Mouse (Mus musculus): ENCODE data around the gene Tctex1d2. TPM values are rescaled to one million over a fixed set of nuclear protein-coding genes. Genes with fewer than 3 reads are reported as not detected.
"Not testable (repeated sequence)": the region's sequence is repeated elsewhere in the genome, so short reads cannot be mapped to it uniquely, and the experiment has no call there.

Gene Tctex1d2
- polyA plus RNA-seq, 1 experiment, result 24.7 TPM

DNA sequence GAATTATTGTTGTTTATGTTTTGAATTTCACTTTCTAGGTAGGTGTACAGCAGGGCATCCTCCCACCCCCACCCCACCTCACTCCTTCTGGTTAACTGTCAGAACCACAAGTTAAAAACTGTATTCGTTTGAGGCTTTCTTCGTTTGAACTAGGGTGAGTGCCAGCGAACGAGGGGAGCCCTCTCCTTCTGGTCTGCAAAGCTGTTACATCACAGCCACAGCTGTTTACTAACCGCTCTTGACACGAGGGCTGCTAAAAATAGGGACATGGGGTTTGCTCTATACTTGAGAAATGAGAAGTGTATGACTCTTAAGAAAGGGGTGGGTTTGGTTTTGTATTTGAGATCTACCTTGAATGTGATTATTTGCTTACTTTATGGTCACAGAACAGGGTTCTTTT lies 14.6 kb downstream of the Tctex1d2 start:
- Histone ChIP-seq H3K4me3 (replicated peaks; ENCODE audit: insufficient read depth, low read depth, low read length) (no peak overlapping the region), H3K27ac (ENCODE audit: insufficient read depth, low read length) (no peak overlapping the region), H3K4me1 (ENCODE audit: control insufficient read depth, insufficient read depth, low read length) (no peaks in the 10 kb centered on the region; the same call in 1 of the 2 replicates), H3K27me3 (ENCODE audit: control insufficient read depth, insufficient read depth, low read length) (no peaks in the 10 kb centered on the region)
- DNase-seq, result no peak
- no peak for TF ChIP-seq CTCF (IDR thresholded peaks at IDR 0.05; ENCODE audit: borderline replicate concordance, insufficient read depth, low read depth, low read length)
- no peak for TF ChIP-seq POLR2A (IDR thresholded peaks at IDR 0.05; ENCODE audit: borderline replicate concordance, insufficient read depth, low read length)
- 16% methylated on average over 6 of the region's 6 CpGs for WGBS

DNA sequence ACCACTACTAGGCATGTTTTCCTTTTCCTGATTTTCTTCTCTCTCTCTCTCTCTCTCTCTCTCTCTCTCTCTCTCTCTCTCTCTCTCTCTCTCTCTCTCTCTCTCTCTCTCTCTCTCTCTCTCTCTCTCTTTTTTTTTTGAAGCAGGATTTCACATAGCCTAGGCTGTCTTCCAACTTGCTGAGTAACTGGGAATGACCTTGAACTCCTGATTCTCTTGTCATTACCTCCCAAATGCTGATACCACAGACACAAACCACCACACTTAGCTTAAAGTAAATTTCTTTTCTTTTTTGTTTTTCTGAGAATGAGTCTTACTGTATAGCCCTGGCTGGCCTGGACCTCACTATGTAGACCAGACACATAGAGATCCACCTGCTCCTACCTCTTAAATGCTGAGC lies 15.2 kb downstream of the Tctex1d2 start:
- Histone ChIP-seq H3K4me3 (replicated peaks; ENCODE audit: insufficient read depth, low read depth, low read length) (no peak overlapping the region), H3K27ac (ENCODE audit: insufficient read depth, low read length) (no peak overlapping the region), H3K4me1 (ENCODE audit: control insufficient read depth, insufficient read depth, low read length) (no peaks in the 10 kb centered on the region; the same call in 1 of the 2 replicates), H3K27me3 (ENCODE audit: control insufficient read depth, insufficient read depth, low read length) (no peaks in the 10 kb centered on the region)
- DNase-seq, result no peak
- TF ChIP-seq POLR2A (IDR thresholded peaks at IDR 0.05; ENCODE audit: borderline replicate concordance, insufficient read depth, low read length) (no peak), CTCF (IDR thresholded peaks at IDR 0.05; ENCODE audit: borderline replicate concordance, insufficient read depth, low read depth, low read length) (no peak)

DNA sequence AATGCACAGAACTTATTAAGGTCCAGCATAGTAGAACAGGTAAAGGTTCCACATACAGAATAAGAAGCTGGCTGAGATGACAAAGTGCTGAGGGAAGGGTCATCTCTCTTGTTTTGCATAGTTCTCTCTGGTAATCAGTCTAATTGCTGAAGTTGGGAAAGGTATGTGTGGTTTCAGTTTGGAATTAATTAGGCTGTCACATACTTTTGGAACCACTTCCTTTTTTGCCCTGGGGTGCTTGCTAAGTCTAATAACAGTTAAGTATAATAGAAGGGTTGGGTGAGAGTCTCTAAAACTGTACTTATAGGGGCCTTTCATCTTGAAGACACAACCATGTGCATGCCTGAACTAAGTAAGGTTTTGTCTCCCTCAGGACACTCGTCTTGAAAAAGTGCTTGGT lies 17.2 kb downstream of the Tctex1d2 start:
- no peak for DNase-seq
- Histone ChIP-seq H3K27me3 (ENCODE audit: control insufficient read depth, insufficient read depth, low read length) (no peaks in the 10 kb centered on the region), H3K4me1 (ENCODE audit: control insufficient read depth, insufficient read depth, low read length) (no peaks in the 10 kb centered on the region), H3K27ac (ENCODE audit: insufficient read depth, low read length) (no peak overlapping the region), H3K4me3 (replicated peaks; ENCODE audit: insufficient read depth, low read depth, low read length) (no peak overlapping the region)
- WGBS, result 74% methylated on average over 1 of the region's 1 CpGs
- TF ChIP-seq POLR2A (IDR thresholded peaks at IDR 0.05; ENCODE audit: borderline replicate concordance, insufficient read depth, low read length), result no peak
- no peak for TF ChIP-seq CTCF (IDR thresholded peaks at IDR 0.05; ENCODE audit: borderline replicate concordance, insufficient read depth, low read depth, low read length)

DNA sequence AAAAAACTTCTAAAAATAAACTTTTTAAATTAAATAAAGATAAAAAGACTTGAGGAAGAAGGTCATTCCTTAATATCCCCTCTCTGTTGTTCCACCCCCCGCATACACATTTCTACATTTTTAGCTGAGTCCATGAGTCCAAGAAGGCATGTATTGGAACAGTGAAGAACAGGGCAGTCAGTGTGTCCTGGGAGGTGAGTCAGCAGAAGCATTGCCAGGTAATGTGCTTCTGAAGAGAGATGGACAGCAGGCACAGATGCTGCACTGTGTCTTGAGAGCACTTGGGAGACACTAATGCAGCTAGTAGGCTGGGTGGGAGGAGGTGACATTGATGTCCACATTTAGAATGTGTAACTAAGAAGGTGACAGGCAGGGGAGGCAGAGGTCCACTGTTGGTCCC lies 17.8 kb downstream of the Tctex1d2 start:
- Histone ChIP-seq H3K27me3 (ENCODE audit: control insufficient read depth, insufficient read depth, low read length) (no peaks in the 10 kb centered on the region), H3K27ac (ENCODE audit: insufficient read depth, low read length) (no peak overlapping the region), H3K4me1 (ENCODE audit: control insufficient read depth, insufficient read depth, low read length) (no peaks in the 10 kb centered on the region), H3K4me3 (replicated peaks; ENCODE audit: insufficient read depth, low read depth, low read length) (no peak overlapping the region)
- DNase-seq, result no peak
- TF ChIP-seq POLR2A (IDR thresholded peaks at IDR 0.05; ENCODE audit: borderline replicate concordance, insufficient read depth, low read length), result no peak
- no peak for TF ChIP-seq CTCF (IDR thresholded peaks at IDR 0.05; ENCODE audit: borderline replicate concordance, insufficient read depth, low read depth, low read length)
- WGBS, result 93% methylated on average over 1 of the region's 1 CpGs

DNA sequence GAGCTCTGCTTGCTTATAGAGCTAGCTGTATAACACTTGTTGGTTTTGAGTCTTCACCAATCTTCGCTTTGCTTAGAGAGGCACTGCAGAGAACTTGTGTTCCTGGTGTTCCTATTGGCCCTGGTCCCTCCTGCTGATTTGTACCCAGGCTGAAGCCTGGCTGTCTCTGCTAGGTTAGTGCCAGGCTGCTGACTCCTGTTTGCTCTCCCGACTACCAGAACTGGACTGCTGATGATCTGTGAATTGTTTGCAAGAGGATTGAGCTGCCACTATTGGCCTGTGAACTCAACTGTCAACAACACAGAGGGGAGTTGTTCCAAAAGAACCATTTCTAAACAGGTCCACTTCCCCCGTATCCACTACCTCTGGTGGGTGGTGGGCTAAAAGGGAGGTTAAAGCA lies 21.9 kb downstream of the Tctex1d2 start:
- DNase-seq, result no peak
- WGBS, result 59% methylated on average over 3 of the region's 3 CpGs

DNA sequence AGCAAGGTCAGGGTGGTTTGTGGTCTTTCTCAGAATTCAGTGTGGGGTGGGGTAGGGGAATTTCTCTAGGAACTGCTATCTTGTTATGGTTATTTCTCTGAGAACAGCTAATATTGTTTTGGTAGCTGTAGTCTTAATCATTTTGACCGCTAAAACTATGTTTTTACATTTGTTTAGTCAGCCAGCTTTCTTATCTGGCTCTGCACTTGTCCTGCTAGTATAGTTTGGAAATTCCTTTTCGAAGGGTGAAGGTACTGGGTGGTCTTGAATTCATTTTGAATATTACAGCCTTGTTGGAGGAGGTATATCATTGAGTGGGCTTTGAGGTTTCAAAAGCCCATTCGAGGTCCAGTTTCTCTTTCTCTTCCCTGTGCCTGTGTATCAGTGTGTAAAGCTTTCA lies 25.1 kb downstream of the Tctex1d2 start:
- not testable (repeated sequence) for H3K4me3 ChIP-seq (replicated peaks; ENCODE audit: insufficient read depth, low read depth, low read length); H3K4me1 ChIP-seq (ENCODE audit: control insufficient read depth, insufficient read depth, low read length); H3K27me3 ChIP-seq (ENCODE audit: control insufficient read depth, insufficient read depth, low read length); DNase-seq; H3K27ac ChIP-seq (ENCODE audit: insufficient read depth, low read length)
- WGBS, result 96% methylated on average over 3 of the region's 3 CpGs

More for the DNA sequence above, 21.9 kb downstream of the Tctex1d2 start:
- Histone ChIP-seq H3K27me3 (ENCODE audit: control insufficient read depth, insufficient read depth, low read length) (no peaks in the 10 kb centered on the region), H3K4me1 (ENCODE audit: control insufficient read depth, insufficient read depth, low read length) (no peaks in the 10 kb centered on the region), H3K4me3 (replicated peaks; ENCODE audit: insufficient read depth, low read depth, low read length) (no peak overlapping the region), H3K27ac (ENCODE audit: insufficient read depth, low read length) (no peak overlapping the region)
- TF ChIP-seq CTCF (IDR thresholded peaks at IDR 0.05; ENCODE audit: borderline replicate concordance, insufficient read depth, low read depth, low read length), result no peak
- no peak for TF ChIP-seq POLR2A (IDR thresholded peaks at IDR 0.05; ENCODE audit: borderline replicate concordance, insufficient read depth, low read length)

DNA sequence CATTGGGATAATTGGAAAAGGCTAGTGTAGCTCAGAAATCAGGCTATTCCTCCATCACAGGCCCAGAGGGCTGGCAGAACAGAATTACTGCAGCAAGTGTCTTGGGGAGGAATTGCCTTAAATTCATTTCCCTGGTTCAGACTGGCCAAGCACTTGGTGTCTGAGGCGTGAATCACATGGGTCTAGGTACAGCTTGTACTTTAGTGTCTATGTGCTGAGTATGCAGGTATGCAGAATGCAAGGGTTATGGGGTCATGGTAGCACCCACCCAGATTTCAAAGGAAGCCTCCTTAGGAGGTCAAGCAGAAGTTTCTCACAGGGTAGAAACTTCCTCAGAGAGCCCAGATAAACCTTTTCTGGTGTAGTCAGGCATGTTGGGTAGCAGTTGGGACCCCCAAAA lies 26.1 kb downstream of the Tctex1d2 start:
- TF ChIP-seq CTCF (IDR thresholded peaks at IDR 0.05; ENCODE audit: borderline replicate concordance, insufficient read depth, low read depth, low read length), result no peak
- TF ChIP-seq POLR2A (IDR thresholded peaks at IDR 0.05; ENCODE audit: borderline replicate concordance, insufficient read depth, low read length), result no peak
- no peak overlapping the region for H3K4me3 ChIP-seq (replicated peaks; ENCODE audit: insufficient read depth, low read depth, low read length)
- no peak for DNase-seq
- WGBS, result 100% methylated on average over 1 of the region's 1 CpGs
- H3K4me1 ChIP-seq (ENCODE audit: control insufficient read depth, insufficient read depth, low read length), result peaks cover 6% of the 10 kb centered on the region; the same call in 1 of the 2 replicates
- H3K27ac ChIP-seq (ENCODE audit: insufficient read depth, low read length), result no peak overlapping the region
- no peaks in the 10 kb centered on the region for H3K27me3 ChIP-seq (ENCODE audit: control insufficient read depth, insufficient read depth, low read length)

DNA sequence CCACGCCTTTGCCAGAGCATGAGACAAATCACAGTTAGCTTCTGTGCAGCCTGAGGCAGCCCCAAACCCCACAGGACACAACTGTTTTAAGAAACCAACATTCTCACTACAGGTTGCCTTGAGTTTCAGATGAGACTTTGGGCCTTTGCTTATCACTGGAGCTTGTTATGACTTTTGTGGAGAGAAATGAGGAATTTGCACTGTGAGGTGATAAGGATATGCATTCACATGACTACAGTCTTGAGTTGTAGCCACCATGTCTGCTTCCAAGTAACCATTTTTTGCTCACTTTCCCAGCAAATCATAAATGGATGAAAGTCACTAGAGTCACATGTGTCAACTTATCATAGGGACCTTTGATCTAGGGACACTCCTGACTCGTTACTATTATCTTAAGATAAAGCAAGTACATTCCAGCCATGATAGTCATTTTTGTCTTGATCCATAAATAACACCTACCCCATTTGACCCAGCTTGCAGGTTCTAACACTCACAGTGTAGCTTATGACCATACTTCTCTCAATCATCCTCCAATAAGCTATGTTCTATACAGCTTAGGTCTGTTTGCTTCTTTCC lies 27.1 kb downstream of the Tctex1d2 start:
- Histone ChIP-seq H3K27me3 (ENCODE audit: control insufficient read depth, insufficient read depth, low read length) (no peaks in the 10 kb centered on the region), H3K27ac (ENCODE audit: insufficient read depth, low read length) (no peak overlapping the region), H3K4me3 (replicated peaks; ENCODE audit: insufficient read depth, low read depth, low read length) (no peak overlapping the region), H3K4me1 (ENCODE audit: control insufficient read depth, insufficient read depth, low read length) (peaks cover 6% of the 10 kb centered on the region; the same call in 1 of the 2 replicates)
- 85% methylated on average over 2 of the region's 2 CpGs for WGBS
- no peak for DNase-seq
- TF ChIP-seq CTCF (IDR thresholded peaks at IDR 0.05; ENCODE audit: borderline replicate concordance, insufficient read depth, low read depth, low read length), result no peak
- no peak for TF ChIP-seq POLR2A (IDR thresholded peaks at IDR 0.05; ENCODE audit: borderline replicate concordance, insufficient read depth, low read length)

Data from cerebellum, adult 2 months (tissue).